Mouse (Mus musculus) megakaryocyte, embryonic 14.5 days (primary cell): ENCODE measurements around the gene Trmt13. TPM values are rescaled to one million over a fixed set of nuclear protein-coding genes. Genes with fewer than 3 reads are reported as not detected.

Experiments
- H3K27me3 ChIP-seq: replicated peaks from 2 replicates; pipeline ENCODE3; 2012; ENCODE audit warnings: inconsistent platforms
- H3K36me3 ChIP-seq: replicated peaks from 2 replicates; pipeline ENCODE3; 2012; ENCODE audit warnings: low read length, inconsistent platforms, mixed read lengths
- H3K4me1 ChIP-seq: 2 replicates; pipeline ENCODE4 v1.6.1; 2012; ENCODE audit warnings: inconsistent platforms
- H3K4me3 ChIP-seq: replicated peaks from 2 replicates; pipeline ENCODE3; 2012; ENCODE audit warnings: moderate library complexity, mild to moderate bottlenecking, inconsistent platforms
- H3K9me3 ChIP-seq: 2 replicates; pipeline ENCODE4 v1.6.1; 2012; ENCODE audit warnings: inconsistent platforms
- FLI1 ChIP-seq: IDR thresholded peaks from 2 replicates; pipeline ENCODE4 v1.6.1; 2012; ENCODE audit warnings: low read length, inconsistent platforms, mixed read lengths
- GATA1 ChIP-seq: IDR thresholded peaks from 3 replicates; pipeline ENCODE4 v1.6.1; 2012; ENCODE audit warnings: mixed read lengths, low read length, inconsistent platforms, borderline replicate concordance
- polyA plus RNA-seq: library from polyadenylated mRNA; stranded (reverse); fragments of >175 nt; gene quantifications from 2 replicates; pipeline ENCODE4 v1.2.3, GENCODE M21; 2012; ENCODE audit warnings: low replicate concordance; ENCODE audit not compliant: insufficient read depth

Trmt13 gene
- polyA plus RNA-seq, 1 experiment = 0.64 TPM

DNA sequence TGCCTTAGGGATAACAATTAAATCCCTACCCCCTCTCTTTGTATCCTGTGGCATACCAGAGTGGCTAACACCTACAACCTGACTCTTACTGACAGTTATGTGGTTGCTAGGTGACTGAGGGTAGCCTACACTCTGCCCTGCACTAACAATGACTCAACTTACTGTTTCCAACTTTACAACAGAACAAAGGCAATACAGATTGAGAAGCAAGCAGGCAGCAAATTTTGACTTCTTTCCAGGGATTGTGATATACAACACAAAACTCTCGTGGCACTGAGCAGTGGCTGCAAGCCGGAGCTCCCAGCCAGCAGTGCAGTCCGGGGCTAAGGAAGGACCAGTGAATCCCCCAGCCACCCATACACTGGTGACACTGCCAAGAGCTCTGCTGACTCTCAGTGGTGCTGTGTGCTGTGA lies 37.7 kb upstream of the Trmt13 start:
- Histone ChIP-seq H3K4me3 (peak overlapping the region; percentile 23), H3K27me3 (no peaks in the 10 kb centered on the region), H3K9me3 (no peaks in the 10 kb centered on the region), H3K36me3 (peaks cover 47% of the 10 kb centered on the region), H3K4me1 (peaks cover 79% of the 10 kb centered on the region)
- TF ChIP-seq FLI1 = no peak
- TF ChIP-seq GATA1 = no peak

DNA sequence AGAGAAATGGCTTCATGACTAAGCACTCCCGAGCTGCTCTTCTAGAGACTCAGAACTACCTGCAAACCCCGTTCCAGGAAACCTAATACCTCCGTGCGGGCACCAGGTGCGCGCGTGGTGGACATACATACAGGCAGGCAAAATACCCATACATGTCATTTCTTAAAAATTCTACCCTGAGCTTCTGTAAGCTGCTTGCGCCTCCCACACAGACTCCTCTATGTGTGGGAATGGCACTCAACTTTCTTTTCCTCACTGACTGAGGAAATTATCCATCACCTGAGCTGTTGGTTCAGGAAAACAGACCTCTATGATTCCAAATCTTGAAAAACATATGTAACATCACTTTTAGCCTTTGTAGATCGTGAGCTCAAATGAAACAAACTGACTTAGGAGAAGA lies 36.3 kb upstream of the Trmt13 start:
- Histone ChIP-seq H3K4me3 (no peak overlapping the region), H3K9me3 (no peaks in the 10 kb centered on the region), H3K36me3 (peaks cover 61% of the 10 kb centered on the region), H3K27me3 (no peaks in the 10 kb centered on the region), H3K4me1 (peaks cover 65% of the 10 kb centered on the region)
- TF ChIP-seq GATA1 (no peak), FLI1 (no peak)

DNA sequence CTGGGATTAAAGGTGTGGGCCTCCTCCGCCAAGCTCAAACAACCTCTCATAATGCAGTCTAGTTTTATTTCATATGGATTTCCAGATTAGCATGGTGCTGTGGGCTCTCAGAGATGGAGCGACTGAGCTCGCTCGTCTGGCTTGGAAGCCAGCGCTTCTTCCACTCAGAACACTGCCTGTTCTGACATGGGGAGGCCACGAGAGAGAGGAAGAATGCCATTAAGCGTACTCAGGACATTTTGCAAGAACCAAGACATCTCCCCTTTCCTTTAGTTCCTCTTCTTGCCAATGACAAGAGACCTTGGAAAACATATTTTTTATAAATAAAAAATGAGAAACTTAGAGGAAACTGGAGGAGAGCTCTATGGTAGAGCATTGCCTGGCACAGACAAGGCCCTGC lies 34.4 kb upstream of the Trmt13 start:
- Histone ChIP-seq H3K27me3 (no peaks in the 10 kb centered on the region), H3K9me3 (no peaks in the 10 kb centered on the region), H3K4me1 (peaks cover 52% of the 10 kb centered on the region), H3K36me3 (peaks cover 80% of the 10 kb centered on the region), H3K4me3 (no peak overlapping the region)
- TF ChIP-seq GATA1 = no peak
- TF ChIP-seq FLI1 = no peak

DNA sequence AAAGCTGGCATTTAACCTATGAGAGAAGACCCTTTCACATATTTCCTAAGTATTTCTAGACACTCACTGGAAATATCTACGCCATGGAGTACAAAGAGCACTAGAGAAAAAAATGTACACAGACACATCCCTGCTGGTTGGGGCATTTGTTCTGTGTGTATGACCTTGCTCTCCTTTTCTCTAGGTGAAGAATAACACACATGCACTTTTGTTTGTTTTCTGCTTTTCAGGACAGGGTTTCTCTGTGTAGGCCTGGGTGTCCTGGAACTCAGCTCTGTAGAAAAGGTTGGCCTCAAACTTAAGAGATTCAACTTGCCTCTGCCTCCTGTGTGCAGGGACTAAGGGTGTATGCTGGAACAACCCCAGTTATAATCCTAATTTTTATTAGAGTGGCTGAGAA lies 32.0 kb upstream of the Trmt13 start:
- no peak for TF ChIP-seq FLI1
- no peak for TF ChIP-seq GATA1
- H3K27me3 ChIP-seq = no peaks in the 10 kb centered on the region
- peaks cover 97% of the 10 kb centered on the region for H3K36me3 ChIP-seq

DNA sequence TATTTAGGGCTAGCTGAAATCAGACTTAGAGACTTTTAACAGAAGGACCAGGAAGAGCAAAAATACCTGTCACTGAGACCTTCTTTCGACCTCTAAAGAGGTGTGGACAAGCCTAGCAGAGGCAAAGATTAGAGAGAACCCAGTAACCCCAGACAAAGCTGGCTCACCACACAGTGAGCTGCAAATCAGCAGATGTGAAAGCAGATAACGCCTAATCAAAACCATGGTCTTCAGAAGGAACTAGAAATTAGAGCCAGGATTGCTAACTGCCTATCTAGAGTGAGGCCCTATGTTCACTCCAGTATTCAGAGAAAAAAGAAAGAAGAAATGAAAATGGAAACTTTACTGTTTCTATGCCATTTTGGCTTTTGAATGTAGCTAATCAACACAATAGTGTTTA lies 28.0 kb upstream of the Trmt13 start:
- Histone ChIP-seq H3K27me3 (no peaks in the 10 kb centered on the region), H3K9me3 (no peaks in the 10 kb centered on the region), H3K36me3 (peaks cover 98% of the 10 kb centered on the region), H3K4me1 (peaks cover 37% of the 10 kb centered on the region), H3K4me3 (no peak overlapping the region)
- TF ChIP-seq GATA1 (no peak), FLI1 (no peak)

More for the DNA sequence above, 32.0 kb upstream of the Trmt13 start:
- Histone ChIP-seq H3K9me3 (no peaks in the 10 kb centered on the region), H3K4me1 (peaks cover 36% of the 10 kb centered on the region), H3K4me3 (no peak overlapping the region)

DNA sequence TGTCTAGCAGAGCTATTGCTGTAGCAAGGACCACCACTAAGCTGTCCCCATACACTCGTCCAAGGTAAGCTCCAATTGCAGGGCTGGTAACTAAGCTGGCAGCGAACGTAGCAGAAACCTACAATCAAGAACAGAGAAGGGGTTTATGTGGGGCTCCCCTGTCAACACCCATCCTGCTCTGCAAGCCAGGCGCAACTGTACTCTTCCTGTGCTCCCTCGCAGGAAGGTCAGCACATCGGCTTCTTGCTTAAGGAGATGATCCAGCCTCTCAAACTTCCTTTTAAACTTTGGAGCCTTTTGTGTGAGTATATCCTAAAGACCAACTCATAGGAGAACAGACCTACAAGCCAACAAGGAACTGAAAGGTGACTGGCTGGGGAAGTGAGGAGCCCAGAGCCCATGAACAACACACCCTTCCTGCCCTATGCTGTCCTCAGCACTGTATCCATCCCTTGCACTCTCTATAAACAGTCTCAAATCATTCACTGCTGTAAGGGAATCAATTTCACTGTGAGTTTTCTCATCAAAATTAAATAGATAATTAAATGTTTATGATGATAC lies 27.5 kb upstream of the Trmt13 start:
- H3K27me3 ChIP-seq = no peaks in the 10 kb centered on the region
- peaks cover 37% of the 10 kb centered on the region for H3K4me1 ChIP-seq
- H3K36me3 ChIP-seq = peaks cover 100% of the 10 kb centered on the region
- no peak for TF ChIP-seq FLI1
- no peak for TF ChIP-seq GATA1
- H3K4me3 ChIP-seq = no peak overlapping the region
- H3K9me3 ChIP-seq = no peaks in the 10 kb centered on the region

DNA sequence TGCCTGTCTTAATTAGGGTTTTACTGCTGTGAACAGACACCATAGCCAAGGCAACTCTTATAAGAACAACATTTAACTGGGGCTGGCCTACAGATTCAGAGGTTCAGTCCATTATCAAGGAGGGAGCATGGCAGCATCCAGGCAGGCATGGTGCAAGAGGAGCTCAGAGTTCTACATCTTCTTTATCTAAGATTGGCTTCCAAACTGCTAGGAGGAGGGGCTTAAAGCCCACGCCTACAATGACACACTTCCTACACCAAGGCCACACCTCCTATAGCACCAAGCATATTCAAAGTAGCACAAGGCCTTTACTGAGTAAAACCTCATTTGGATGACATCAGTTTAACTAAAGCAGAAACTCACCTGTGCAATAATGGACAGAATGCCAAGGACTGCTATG lies 25.6 kb upstream of the Trmt13 start:
- no peaks in the 10 kb centered on the region for H3K27me3 ChIP-seq
- peaks cover 100% of the 10 kb centered on the region for H3K36me3 ChIP-seq
- H3K4me3 ChIP-seq = no peak overlapping the region
- H3K4me1 ChIP-seq = peaks cover 52% of the 10 kb centered on the region
- no peak for TF ChIP-seq GATA1
- no peak for TF ChIP-seq FLI1
- no peaks in the 10 kb centered on the region for H3K9me3 ChIP-seq

DNA sequence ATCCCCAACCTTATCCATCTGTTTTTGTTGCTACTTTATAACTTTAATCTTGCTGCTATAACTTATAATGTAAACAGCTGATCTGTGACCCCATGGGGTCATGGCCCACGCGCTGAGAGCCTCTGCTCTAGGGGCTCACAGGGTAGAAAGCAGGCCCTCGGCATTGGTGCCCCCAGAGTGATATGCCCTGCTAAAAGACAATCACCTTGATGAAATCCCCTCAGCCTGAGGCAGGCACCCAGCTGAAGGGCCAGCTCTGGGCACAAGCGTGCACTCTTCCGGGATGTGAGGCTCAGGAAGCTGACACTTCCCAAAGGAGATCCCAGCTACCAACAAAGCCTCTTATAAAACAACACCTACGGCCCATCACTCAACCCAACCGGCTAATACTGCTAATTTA lies 24.2 kb upstream of the Trmt13 start:
- Histone ChIP-seq H3K9me3 (no peaks in the 10 kb centered on the region), H3K27me3 (no peaks in the 10 kb centered on the region), H3K36me3 (peaks cover 100% of the 10 kb centered on the region), H3K4me3 (no peak overlapping the region), H3K4me1 (peaks cover 65% of the 10 kb centered on the region)
- TF ChIP-seq FLI1 (no peak), GATA1 (no peak)

DNA sequence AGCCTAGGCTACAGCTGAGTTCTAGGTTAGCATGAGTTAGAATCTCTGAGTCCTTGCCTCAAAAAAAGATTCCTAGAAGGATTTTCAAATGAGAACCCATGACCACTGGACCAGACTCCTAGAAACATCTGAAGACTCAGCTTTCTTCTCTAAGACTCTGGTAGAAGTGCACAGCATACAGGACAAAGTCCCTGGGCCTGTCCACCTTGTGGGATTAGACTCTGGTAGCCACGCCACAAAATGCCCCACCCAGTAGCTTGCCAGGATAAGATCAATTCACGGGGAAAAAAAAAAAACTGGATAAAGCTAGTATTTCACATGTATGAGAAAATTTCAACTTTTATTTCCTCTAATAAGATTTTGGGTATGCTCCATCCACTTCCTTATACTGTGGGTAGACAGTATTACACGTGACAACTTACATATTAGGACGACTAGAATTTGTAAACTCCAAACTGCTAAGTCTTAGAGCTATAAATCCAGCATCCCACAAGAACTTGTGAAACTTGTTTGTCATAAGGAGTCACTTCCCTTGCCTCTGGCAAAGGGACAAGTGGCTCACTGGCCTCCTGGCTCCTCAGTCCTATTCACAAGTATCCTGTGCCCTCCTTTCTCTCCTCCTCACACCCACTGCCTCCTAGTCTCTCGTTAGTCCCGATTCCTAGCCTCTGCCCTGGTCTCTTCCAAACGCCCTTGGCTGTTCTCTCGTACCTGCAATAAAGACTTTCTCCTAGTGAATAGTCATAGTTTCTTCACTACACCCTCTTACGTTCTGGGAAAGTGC lies 23.5 kb upstream of the Trmt13 start:
- H3K36me3 ChIP-seq = peaks cover 99% of the 10 kb centered on the region
- H3K9me3 ChIP-seq = no peaks in the 10 kb centered on the region
- peaks cover 62% of the 10 kb centered on the region for H3K4me1 ChIP-seq
- no peak overlapping the region for H3K4me3 ChIP-seq
- TF ChIP-seq GATA1 (no peak), FLI1 (no peak)
- H3K27me3 ChIP-seq = no peaks in the 10 kb centered on the region

DNA sequence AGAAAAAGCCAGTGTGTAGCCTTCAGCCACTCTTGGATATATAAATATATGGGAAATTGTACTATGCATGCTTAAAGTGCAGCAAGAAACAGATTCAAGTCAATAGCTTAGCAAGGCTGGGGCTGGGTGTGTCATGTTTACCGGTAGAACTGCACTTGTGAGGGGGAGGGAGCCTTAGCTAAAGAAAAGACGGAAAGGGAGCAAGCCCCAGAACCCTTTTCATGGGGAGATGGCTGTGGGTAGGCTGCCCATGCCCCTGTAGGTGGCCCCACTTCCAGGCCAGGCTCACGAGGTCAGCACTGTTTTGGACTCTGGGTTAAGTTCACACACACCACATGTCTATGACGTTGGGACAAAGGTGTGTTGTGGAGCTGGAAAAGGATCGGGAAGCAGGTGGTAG lies 21.4 kb upstream of the Trmt13 start:
- Histone ChIP-seq H3K9me3 (no peaks in the 10 kb centered on the region), H3K4me3 (no peak overlapping the region), H3K27me3 (no peaks in the 10 kb centered on the region), H3K36me3 (peaks cover 98% of the 10 kb centered on the region), H3K4me1 (peaks cover 55% of the 10 kb centered on the region)
- TF ChIP-seq GATA1 = no peak
- no peak for TF ChIP-seq FLI1

DNA sequence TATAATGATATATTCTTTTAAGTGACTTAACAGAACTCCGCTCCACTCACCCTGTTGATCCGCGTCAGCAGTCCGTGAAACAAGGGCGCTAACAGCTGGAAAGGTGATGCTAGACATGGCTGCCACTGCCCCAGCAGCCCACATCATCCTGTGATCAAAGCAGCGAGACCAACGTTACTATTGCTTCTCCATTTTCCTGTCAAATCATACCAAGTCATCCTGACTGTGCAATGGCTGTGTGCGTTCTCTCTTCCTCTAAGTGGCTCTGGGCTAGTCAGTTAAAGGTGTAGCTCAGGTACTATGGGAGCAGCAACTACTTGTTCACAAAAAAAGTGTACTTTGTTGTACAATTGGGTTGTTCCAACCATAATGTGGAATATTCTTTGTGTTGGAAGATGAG lies 20.5 kb upstream of the Trmt13 start:
- Histone ChIP-seq H3K36me3 (peaks cover 97% of the 10 kb centered on the region), H3K9me3 (no peaks in the 10 kb centered on the region), H3K27me3 (no peaks in the 10 kb centered on the region), H3K4me3 (peak overlapping the region; percentile 64), H3K4me1 (peaks cover 55% of the 10 kb centered on the region)
- TF ChIP-seq FLI1 = no peak
